Mouse (Mus musculus) CD4-positive, CD25-positive, alpha-beta regulatory T cell, adult 9 weeks (primary cell): ENCODE measurements around the gene Tshz2. TPM values are rescaled to one million over a fixed set of nuclear protein-coding genes. Genes with fewer than 3 reads are reported as not detected.

Experiments
- polyA plus RNA-seq: library from polyadenylated mRNA; unstranded; fragments of 100-300 nt; shearing (Covaris generic); gene quantifications from one replicate; pipeline ENCODE4 v1.2.1, GENCODE M21; 2017

Gene Tshz2
- 3.0 TPM for polyA plus RNA-seq

DNA sequence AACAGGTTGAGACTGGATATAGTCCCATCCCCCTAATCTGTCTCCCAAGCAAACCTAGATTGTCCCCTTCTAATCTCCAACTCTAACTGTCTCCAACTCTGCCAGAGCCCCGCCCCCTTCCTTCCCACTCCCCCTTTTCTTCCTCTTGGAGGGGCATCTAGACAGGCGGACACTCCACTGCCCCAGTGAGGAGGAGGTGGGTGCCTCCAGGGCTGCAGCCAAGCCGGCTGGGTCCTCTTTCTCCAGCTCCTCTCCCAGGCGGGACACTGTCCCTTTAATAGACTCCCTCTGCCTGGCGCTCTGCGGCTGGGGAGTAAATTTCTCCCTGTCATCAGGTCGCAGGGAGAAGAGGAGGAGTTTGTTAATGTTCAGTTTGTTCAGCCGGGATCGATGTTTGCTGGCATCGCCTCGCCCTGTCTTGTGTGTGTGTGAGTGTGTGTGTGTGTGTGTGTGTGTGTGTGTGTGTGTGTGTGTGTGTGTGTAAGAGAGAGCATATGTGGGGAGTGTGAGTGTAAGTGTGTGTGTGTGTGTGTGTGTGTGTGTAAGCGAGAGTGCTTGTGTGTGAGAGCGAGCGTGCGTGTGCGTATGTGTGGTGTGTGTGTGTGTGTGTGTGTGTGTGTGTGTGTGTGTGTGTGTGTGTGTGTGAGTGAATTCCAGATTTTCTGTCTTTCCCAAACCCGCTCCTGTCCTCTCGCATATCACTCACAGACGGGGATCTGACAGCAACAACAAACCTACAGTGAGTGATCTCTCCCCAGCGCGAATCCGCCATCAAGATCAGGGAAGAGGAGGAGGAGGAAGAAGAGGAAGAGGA, at the start of gene Tshz2:
Gene Tshz2, plus strand, starts transcription at position 676 of the 814 bp plus-strand sequence.

DNA sequence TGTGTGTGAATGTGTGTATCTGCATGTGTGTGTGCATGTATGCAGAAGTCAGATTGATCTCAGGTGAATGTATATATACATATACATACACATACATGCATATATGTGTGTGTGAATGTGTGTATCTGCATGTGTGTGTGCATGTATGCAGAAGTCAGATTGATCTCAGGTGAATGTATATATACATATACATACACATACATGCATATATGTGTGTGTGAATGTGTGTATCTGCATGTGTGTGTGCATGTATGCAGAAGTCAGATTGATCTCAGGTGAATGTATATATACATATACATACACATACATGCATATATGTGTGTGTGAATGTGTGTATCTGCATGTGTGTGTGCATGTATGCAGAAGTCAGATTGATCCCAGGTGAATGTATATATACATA, 45.2 kb upstream of the Tshz2 start, which contains the start of gene Gm11011:
Gene Gm11011, minus strand, starts transcription at position 101 of the 400 bp plus-strand sequence.

Other genes starting within 250 kb of the Tshz2 start
- not detected for gene Gm11011, start 45.3 kb upstream of the Tshz2 start, polyA plus RNA-seq